Mouse (Mus musculus): ENCODE results near the gene Csmd2.
"Not testable (repeated sequence)": the region's sequence is repeated elsewhere in the genome, so short reads cannot be mapped to it uniquely, and the experiment has no call there.

GRCm38 (mm10) chr4:128061274-128061673 lies 73.6 kb downstream of the Csmd2 start:
- TF ChIP-seq CTCF (IDR thresholded peaks at IDR 0.05; ENCODE audit: control insufficient read depth, insufficient read depth, low read length); POLR2A (IDR thresholded peaks at IDR 0.05; ENCODE audit: borderline replicate concordance, control insufficient read depth, low read depth, low read length): not testable (repeated sequence)
